Mouse (Mus musculus) midbrain, embryonic 10.5 days (tissue): ENCODE data around the gene Gm21440. TPM values are rescaled to one million over a fixed set of nuclear protein-coding genes. Genes with fewer than 3 reads are reported as not detected.
"Not testable (repeated sequence)": the region's sequence is repeated elsewhere in the genome, so short reads cannot be mapped to it uniquely, and the experiment has no call there.

ENCODE experiments used
- DNase-seq: peaks from one replicate; pipeline ENCODE4 v3.0.0-alpha.2; 2017; ENCODE audit warnings: low spot score
- H3K27ac ChIP-seq: fragments of 300-500 bp; sonication (generic); replicated peaks from 2 replicates; pipeline ENCODE4 v1.5.1; 2016; ENCODE audit warnings: mild to moderate bottlenecking
- H3K27me3 ChIP-seq: fragments of 300-500 bp; sonication (generic); 2 replicates; pipeline ENCODE4 v1.6.1; 2016; ENCODE audit warnings: low read depth, mild to moderate bottlenecking; ENCODE audit not compliant: poor library complexity, severe bottlenecking
- H3K36me3 ChIP-seq: fragments of 300-500 bp; sonication (generic); 2 replicates; pipeline ENCODE4 v1.6.1; 2016; ENCODE audit warnings: mild to moderate bottlenecking, moderate library complexity
- H3K4me1 ChIP-seq: fragments of 300-500 bp; sonication (generic); 2 replicates; pipeline ENCODE4 v1.6.1; 2016
- H3K4me3 ChIP-seq: fragments of 300-500 bp; sonication (generic); 2 replicates; pipeline ENCODE4 v1.5.1; 2016; ENCODE audit warnings: mild to moderate bottlenecking, moderate library complexity
- H3K9me3 ChIP-seq: fragments of 300-500 bp; sonication (generic); replicated peaks from 2 replicates; pipeline ENCODE4 v1.6.1; 2016; ENCODE audit warnings: mild to moderate bottlenecking
- WGBS: fragments of 180-500 bp; shearing (Covaris S2); methylation state at CpG from one replicate; pipeline ENCODE4 v1.1.7; 2016; 5-methylcytosine and 5-hydroxymethylcytosine counted together
- polyA plus RNA-seq: library from polyadenylated mRNA; unstranded; fragments of >200 nt; fragmentation: Nextera tagmentation; extraction: Ambion mirVana; gene quantifications from 2 replicates; pipeline ENCODE4 v1.2.1, GENCODE M21; 2016

The Gm21440 gene
- polyA plus RNA-seq = not detected in 2 replicates

DNA sequence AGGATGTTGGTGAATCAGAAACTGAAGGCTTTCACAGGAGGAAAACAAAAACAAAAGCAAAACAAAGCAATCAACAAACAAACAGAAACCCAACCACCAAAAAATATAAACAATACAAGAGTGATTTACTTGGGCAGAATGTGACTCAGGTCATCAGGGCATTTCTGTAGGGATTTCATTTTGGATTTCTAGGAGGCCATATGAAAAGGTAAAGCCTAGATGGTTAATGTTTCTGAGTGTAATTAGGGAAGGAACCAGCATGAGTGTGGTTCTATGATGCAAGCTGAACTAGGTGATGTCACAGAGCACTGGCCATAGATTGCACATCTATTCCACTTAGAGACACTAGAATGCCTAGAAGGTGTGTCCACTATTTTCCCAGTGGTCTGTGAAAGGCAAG is at the start of gene Gm21440, which contains the start of gene Gm21454:
Gene Gm21440, plus strand, starts transcription at position 301 of the 400 bp plus-strand sequence.
Gene Gm21454, plus strand, starts transcription at position 352 of the 400 bp plus-strand sequence.
- H3K27me3 ChIP-seq, H3K36me3 ChIP-seq, H3K4me1 ChIP-seq, H3K27ac ChIP-seq, H3K4me3 ChIP-seq, DNase-seq, H3K9me3 ChIP-seq: not testable (repeated sequence)

- not testable (repeated sequence) for H3K4me1 ChIP-seq, H3K27me3 ChIP-seq
- no CpG with 5 or more reads among the region's 3 CpGs for WGBS
Observed at GRCm38 (mm10) chrY:13223828-13224227, 28.4 kb upstream of the Gm21440 start, which contains the start of gene Gm21828. Gene Gm21828, minus strand, starts transcription at chrY:13223928.

More at GRCm38 (mm10) chrY:13223828-13224227, 28.4 kb upstream of the Gm21440 start, which contains the start of gene Gm21828:
- H3K9me3 ChIP-seq, H3K4me3 ChIP-seq, H3K36me3 ChIP-seq, DNase-seq, H3K27ac ChIP-seq: not testable (repeated sequence)

Other genes with a start within 250 kb of the Gm21440 start
- gene Gm20807, start 209.5 kb upstream of the Gm21440 start, polyA plus RNA-seq = not detected in 2 replicates
- not detected in 2 replicates for gene Gm21891, start 118.9 kb upstream of the Gm21440 start, polyA plus RNA-seq
- not detected in 2 replicates for gene Gm21425, start 90.4 kb upstream of the Gm21440 start, polyA plus RNA-seq
- not detected in 2 replicates for gene Gm21828, start 28.5 kb upstream of the Gm21440 start, polyA plus RNA-seq
- gene Gm21454, start 51 bp downstream of the Gm21440 start, polyA plus RNA-seq = not detected in 2 replicates
- not detected in 2 replicates for gene Gm21725, start 96.7 kb downstream of the Gm21440 start, polyA plus RNA-seq
- gene Gm21866, start 213.2 kb downstream of the Gm21440 start, polyA plus RNA-seq = not detected in 2 replicates
- not detected in 2 replicates for gene Gm20773, start 241.6 kb downstream of the Gm21440 start, polyA plus RNA-seq